Mouse (Mus musculus): ENCODE measurements around the gene Srpk3.
"Not testable (repeated sequence)": the region's sequence is repeated elsewhere in the genome, so short reads cannot be mapped to it uniquely, and the experiment has no call there.

Gene Srpk3

GRCm38 (mm10) chrX:73774168-73774760 is at the start of gene Srpk3:
Srpk3 (plus strand) TSS chrX:73774405.
- DNase-seq, result peak; percentile 22

DNA sequence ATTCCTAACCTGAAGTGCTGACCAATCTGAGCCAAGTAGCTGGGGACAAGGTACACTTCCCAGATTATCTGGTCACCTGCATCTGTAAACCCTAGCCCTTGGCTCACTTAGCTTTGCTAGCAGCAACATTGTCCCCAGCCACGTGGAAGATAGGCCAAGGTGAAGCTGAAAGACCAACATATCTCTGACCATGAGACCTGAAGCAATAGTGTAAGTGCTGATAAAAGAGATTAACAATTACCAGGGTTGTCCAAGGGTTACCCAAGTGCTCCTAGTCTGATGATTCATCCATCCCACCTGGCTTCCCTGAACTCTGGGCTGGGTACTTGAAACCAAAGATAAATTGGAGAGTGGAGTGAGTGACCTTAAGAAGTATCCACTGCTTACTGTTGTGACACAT is 43.3 kb upstream of the Srpk3 start:
- no peak for DNase-seq

DNA sequence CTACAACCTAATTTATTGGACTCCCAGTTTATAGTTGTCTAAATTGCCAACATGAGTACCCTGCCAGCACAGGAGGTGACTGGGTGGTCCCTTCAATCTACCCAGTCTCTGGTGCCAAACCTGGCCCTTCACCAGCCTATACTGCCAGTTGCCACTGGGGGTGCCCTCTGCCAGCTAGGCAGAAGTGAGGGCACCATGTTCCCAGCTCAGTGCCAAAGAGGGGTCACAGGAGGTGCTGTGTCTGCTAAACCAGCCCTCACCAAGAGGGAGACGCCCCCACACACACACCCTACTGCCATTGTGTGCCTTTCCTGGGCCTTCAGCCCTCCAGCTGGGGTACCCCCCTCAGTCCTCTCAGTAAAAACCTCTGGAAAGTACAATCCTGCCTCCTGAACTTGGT is 36.0 kb upstream of the Srpk3 start:
- peak; percentile 6 for DNase-seq

DNA sequence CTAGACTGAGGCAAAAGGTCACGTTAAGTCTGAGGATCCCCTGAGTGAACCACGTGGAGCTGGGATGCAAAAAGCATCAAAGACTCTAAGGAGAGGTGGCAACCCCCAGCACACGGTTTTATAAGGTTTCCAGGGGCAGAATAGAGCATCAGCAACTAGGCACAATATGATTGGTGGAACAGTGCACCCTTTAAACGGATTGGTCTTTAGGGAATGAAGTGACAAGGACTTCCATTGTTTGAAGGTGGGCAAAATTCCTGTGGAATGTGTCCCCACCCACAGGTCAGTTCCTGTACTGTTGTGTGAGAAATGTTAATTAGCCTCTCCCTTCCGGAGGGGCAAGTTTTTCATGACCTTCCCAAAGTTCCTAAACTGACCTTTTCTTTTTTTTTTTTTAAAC is 35.1 kb upstream of the Srpk3 start:
- no peak for DNase-seq

- DNase-seq, result not testable (repeated sequence)
Observed at GRCm38 (mm10) chrX:73739841-73740240, 34.4 kb upstream of the Srpk3 start.

DNA sequence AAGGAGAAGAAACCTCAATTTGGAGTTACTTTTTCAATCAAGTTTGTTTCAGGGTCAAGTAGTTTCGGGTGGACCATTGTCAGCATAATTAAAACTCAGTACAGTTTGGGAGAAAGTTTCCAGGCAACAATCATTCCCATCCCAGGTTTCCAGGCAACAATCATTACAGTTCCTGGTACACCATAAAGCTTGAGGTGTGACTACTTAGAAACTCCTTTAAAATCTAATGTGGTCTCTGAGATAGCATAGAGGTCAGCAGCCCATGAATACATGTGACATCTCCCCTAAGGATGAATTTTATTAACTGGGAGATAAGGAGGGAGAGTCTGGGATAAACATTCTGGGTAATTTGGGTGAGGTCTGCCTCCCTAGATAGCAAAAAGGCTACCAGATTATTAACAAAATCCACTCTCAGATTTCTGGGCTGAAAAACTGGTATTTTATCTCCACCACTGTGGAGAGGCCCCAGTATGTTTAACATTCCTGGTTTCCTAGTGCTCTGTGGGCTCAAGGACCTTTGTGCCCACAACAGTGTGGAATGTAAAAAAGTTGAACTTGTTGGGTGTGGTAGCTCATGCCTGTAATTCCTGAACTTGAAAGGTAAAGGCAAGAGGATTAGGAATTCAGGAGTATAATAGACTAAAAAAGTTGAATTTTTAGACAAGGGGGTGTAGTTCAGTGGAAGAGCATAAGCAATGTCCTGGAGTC is 29.3 kb upstream of the Srpk3 start:
- DNase-seq, result no peak

DNA sequence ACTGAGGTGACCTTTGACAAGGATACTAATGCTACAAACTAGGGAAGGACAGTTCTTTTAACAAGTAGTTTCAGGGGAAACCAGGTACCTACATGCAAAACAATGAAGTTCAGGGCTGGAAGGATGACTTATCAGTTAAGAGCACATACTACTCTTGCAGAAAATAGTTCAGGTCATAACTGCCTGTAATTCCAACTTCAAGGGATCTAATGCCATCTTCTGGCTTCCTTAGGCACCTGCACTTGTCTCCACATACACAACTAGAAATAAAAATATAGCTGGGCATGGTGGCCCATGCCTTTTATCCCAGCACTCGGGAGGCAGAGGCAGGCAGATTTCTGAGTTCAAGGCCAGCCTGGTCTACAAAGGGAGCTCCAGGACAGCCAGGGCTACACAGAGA is 25.2 kb upstream of the Srpk3 start:
- no peak for DNase-seq

- no peak for DNase-seq
Observed at GRCm38 (mm10) chrX:73756334-73757140, 17.7 kb upstream of the Srpk3 start, which contains the start of gene Plxnb3. Plxnb3 (plus strand) TSS chrX:73757090.

DNA sequence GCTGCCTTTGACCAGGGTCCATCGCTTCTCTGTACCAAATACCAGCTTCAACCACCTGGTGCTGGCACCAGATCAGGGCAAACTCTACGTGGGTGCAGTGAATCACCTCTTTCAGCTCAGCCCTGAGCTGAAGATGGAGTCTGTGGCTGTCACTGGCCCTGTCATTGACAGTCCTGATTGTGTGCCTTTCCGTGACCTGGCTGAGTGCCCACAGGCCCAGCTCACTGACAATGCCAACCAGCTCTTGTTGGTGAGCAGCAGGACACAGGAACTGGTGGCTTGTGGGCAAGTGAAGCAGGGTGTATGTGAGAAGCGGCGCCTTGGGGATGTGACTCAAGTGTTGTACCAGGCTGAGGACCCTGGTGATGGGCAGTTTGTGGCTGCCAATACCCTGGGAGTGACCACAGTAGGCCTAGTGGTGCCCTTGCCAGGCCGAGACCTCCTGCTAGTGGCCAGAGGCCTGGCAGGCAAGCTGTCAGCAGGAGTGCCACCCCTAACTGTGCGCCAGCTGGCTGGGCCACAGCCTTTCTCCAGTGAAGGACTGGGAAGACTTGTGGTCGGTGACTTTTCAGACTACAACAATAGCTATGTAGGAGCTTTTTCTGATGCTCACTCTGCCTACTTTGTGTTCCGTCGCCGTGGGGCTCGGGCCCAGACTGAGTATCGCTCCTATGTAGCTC is 15.5 kb upstream of the Srpk3 start:
- no peak for DNase-seq

DNA sequence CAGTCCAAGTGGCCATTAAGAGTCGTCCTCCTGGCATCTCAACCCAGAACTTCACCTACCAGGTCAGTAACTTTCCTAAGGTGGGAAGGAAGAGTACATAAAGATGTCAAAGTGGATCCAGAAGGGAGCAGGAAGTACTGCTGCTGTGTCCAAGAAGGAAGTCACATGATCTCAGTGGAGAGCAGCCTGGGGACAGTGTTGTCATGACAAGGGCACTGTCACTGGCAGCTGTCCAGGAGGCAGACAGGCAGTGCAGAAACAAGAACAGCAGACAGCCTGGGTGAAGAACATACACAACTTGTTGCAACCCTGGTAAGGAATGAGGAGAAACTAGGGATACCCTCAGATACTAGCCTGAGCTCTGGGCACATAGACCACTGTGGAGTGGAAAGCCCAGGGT is 8.9 kb upstream of the Srpk3 start:
- peak; percentile 81 for DNase-seq

GRCm38 (mm10) chrX:73767267-73767666 is 6.9 kb upstream of the Srpk3 start:
- peak; percentile 28 for DNase-seq

DNA sequence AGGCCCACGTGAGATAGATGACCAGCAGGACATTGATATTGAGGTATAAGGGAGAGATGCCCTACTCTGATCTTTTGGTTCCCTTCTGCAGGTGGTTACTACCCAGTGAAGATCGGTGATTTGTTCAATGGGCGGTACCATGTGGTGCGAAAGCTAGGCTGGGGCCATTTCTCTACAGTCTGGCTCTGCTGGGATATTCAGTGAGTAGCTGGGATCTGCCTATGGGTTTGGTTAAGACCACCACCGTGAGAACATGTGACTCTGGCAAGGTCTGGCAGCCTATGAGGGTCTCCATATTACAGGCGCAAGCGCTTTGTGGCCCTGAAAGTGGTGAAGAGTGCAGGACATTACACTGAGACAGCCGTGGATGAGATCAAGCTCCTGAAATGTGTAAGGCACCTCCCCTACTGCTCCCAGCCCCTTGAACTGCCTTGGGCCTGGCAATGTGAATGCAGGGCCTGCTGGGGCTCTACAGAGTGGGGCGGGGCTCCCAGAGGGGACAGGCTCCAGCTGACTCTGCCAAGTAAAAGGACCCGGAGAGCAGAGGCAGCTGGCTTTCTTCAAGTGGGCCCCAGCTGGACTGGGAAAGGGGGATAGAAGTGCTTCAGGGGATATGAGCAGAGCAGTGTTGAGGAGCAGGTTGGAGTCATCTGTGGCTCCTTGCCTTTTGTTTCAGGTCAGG is 738 bp downstream of the Srpk3 start:
- peak; percentile 51 for DNase-seq

- no peak for DNase-seq
Observed at GRCm38 (mm10) chrX:73782227-73782626, 8.0 kb downstream of the Srpk3 start.

DNA sequence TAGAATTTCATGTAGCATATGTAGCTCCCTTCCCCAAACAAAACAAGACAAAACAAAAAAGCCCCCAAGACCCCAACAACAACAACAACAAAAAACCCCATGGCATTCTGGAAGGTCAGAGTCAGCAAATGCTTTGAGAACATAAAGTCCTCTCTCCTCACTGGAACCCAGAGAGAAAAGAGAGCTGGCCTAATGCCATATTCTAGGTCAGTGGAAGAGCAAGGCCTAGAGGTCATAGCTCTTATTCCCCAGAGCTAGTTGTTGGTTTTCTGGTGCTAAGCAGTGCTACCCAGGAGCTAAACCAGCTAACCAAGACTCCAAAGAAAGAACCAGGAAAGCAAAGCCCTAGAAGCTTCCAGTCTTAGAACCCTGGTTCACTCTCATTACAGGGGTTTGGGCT is 11.5 kb downstream of the Srpk3 start:
- no peak for DNase-seq

GRCm38 (mm10) chrX:73786364-73787224 is 12.4 kb downstream of the Srpk3 start, which contains the start of the genes Idh3g and Ssr4:
Idh3g (minus strand) TSS chrX:73786897.
Ssr4 (plus strand) TSS chrX:73787028.
- peak; percentile 95 for DNase-seq

DNA sequence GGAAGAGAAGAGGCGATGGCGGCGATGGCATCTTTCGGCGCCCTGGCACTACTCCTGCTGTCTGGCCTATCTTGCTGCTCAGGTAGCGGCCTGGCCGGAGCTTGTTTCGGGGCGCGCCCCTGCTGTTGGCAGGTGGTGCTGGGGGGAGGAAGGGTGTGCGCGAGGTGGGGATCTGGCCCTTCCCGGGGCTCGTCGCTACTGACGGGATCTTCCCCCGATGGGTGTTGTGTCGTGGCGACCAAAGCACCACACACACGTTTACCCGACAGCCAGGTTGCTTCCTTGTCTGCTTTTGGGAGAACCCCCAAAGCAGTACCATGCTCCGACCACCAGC is 13.0 kb downstream of the Srpk3 start:
- no peak for DNase-seq

- DNase-seq, result no peak
Observed at GRCm38 (mm10) chrX:73788501-73788900, 14.3 kb downstream of the Srpk3 start.

DNA sequence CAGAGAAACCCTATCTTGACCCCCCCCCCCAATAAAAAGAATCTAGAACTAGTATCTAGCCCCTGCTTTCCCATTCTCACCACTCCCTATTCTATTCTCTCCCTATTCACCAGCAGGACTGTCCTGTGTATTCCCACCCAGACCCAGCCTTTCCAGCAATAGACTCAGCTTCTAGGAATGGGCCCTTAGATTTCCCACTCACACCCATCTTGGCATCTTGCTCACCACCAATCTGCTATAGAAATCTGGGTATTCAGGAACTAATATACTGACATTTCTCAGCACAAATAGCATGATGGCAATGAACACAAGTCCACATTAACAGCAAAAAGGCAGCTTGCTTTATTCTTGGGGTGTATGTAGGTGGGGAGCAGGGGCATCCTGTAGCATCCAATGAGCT is 18.8 kb downstream of the Srpk3 start:
- DNase-seq, result no peak

DNA sequence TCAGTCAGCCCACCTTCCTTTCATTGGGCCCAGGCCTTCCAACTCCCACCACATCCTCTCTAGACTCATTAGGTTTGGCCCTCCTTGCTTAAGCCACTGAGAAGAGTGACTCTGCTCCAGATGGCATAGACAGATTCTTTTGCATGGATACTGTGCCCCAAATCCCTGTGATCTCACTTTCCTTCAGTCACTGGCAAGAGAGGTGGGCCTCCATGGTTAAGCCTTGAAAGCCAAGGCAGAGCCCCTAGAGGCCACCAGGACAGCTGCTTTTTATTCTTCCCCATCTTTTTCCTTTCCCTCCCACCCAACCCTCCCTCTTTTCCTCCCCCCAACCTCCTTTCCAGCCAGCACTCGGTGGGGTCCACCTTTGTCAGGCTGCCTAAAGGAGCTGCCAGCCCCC is 19.3 kb downstream of the Srpk3 start:
- DNase-seq, result no peak

GRCm38 (mm10) chrX:73797511-73797910 is 23.3 kb downstream of the Srpk3 start:
- DNase-seq, result no peak

DNA sequence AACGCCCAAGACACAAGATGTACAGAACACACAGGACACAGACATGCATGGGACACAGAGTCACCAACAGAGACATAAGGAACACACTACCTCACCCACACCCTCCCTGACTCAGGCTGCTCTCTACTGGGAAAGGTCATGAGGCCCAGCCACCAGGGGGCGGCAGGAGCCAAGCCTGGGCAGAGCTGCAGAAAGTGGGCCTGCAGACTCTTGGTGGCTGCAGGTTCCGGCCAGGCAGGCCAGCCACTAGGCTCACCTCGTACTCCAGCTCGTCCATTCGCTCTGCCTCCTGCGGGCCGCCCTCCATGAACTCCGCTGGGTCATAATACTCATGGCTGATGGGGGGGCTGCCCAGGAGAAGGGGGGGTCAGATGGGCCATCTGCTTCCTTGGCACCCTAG is 24.3 kb downstream of the Srpk3 start:
- peak; percentile 80 for DNase-seq

- DNase-seq, result no peak
Observed at GRCm38 (mm10) chrX:73805814-73806213, 31.6 kb downstream of the Srpk3 start.

All from lung, postnatal 10 days (tissue).